Mouse (Mus musculus): ENCODE results near the gene Gnptab. TPM values are rescaled to one million over a fixed set of nuclear protein-coding genes. Genes with fewer than 3 reads are reported as not detected.

Gnptab gene
- polyA plus RNA-seq, 1 experiment from 2014 or later = 26.7 TPM

Other genes starting within 250 kb of the Gnptab start
- gene Parpbp, start 232.2 kb upstream of the Gnptab start, polyA plus RNA-seq (2014; fragmentation: Nextera tagmentation; extraction: Ambion mirVana) = 2.1 and 2.8 TPM in 2 replicates
- 23.6 and 25.8 TPM in 2 replicates for gene Nup37, start 232.1 kb upstream of the Gnptab start, polyA plus RNA-seq (2014; fragmentation: Nextera tagmentation; extraction: Ambion mirVana)
- gene Washc3, start 178.0 kb upstream of the Gnptab start, polyA plus RNA-seq (2014; fragmentation: Nextera tagmentation; extraction: Ambion mirVana) = 38.7 and 42.6 TPM in 2 replicates
- 0.35 and 0.73 TPM in 2 replicates for gene Dram1, start 52 bp upstream of the Gnptab start, polyA plus RNA-seq (2014; fragmentation: Nextera tagmentation; extraction: Ambion mirVana)
- gene Sycp3, start 80.4 kb downstream of the Gnptab start, polyA plus RNA-seq (2014; fragmentation: Nextera tagmentation; extraction: Ambion mirVana) = not detected in 2 replicates
- gene Chpt1, start 124.9 kb downstream of the Gnptab start, polyA plus RNA-seq (2014; fragmentation: Nextera tagmentation; extraction: Ambion mirVana) = 12.9 and 15.2 TPM in 2 replicates
- 2.0 and 2.3 TPM in 2 replicates for gene Mybpc1, start 226.0 kb downstream of the Gnptab start, polyA plus RNA-seq (2014; fragmentation: Nextera tagmentation; extraction: Ambion mirVana)

All from neural tube, embryonic 14.5 days (tissue).